Mouse (Mus musculus) stomach, embryonic 15.5 days (tissue): ENCODE measurements around the gene Klhl35. TPM values are rescaled to one million over a fixed set of nuclear protein-coding genes. Genes with fewer than 3 reads are reported as not detected.
A peak's percentile ranks its signal among the peaks of the same experiment; 100 is the strongest.

Experiments used
- ATAC-seq: fragments of 200-750 bp; cut with Nextera tagmentation; 2 replicates; pipeline ENCODE4 v1.8.0; 2017; ENCODE audit warnings: low read depth, moderate number of reproducible peaks, moderate TSS enrichment; ENCODE audit not compliant: insufficient read depth, low FRiP score
- H3K27ac ChIP-seq: fragments of 300-500 bp; sonication (generic); 2 replicates; pipeline ENCODE4 v1.5.1; 2015; ENCODE audit warnings: mild to moderate bottlenecking, inconsistent platforms
- H3K27me3 ChIP-seq: fragments of 300-500 bp; sonication (generic); replicated peaks from 2 replicates; pipeline ENCODE4 v1.6.1; 2015; ENCODE audit warnings: inconsistent platforms
- H3K36me3 ChIP-seq: fragments of 300-500 bp; sonication (generic); 2 replicates; pipeline ENCODE4 v1.6.1; 2015; ENCODE audit warnings: inconsistent platforms
- H3K4me1 ChIP-seq: fragments of 300-500 bp; sonication (generic); 2 replicates; pipeline ENCODE4 v1.6.1; 2015; ENCODE audit warnings: inconsistent platforms
- H3K4me2 ChIP-seq: fragments of 300-500 bp; sonication (generic); 2 replicates; pipeline ENCODE4 v1.6.1; 2015; ENCODE audit warnings: mild to moderate bottlenecking, inconsistent platforms
- H3K4me3 ChIP-seq: fragments of 300-500 bp; sonication (generic); replicated peaks from 2 replicates; pipeline ENCODE4 v1.5.1; 2015; ENCODE audit warnings: inconsistent platforms
- H3K9ac ChIP-seq: fragments of 300-500 bp; sonication (generic); 2 replicates; pipeline ENCODE4 v1.6.1; 2015; ENCODE audit warnings: inconsistent platforms
- H3K9me3 ChIP-seq: fragments of 300-500 bp; sonication (generic); 2 replicates; pipeline ENCODE4 v1.6.1; 2016; ENCODE audit warnings: inconsistent platforms
- WGBS: fragments of 180-500 bp; shearing (Covaris S2); methylation state at CpG from one replicate; pipeline ENCODE4 v1.1.7; 2015; 5-methylcytosine and 5-hydroxymethylcytosine counted together
- polyA plus RNA-seq: library from polyadenylated mRNA; unstranded; fragments of >200 nt; fragmentation: Nextera tagmentation; extraction: Ambion mirVana; gene quantifications from 2 replicates; pipeline ENCODE4 v1.2.1, GENCODE M21; 2015

Klhl35 gene
- polyA plus RNA-seq, 1 experiment from 2014 or later: 0.78 TPM

GRCm38 (mm10) chr7:99434672-99435250 is 31.0 kb upstream of the Klhl35 start:
- 49% methylated on average over 12 of the region's 12 CpGs for WGBS
- no peak for ATAC-seq
- Histone ChIP-seq H3K27me3 (no peaks in the 10 kb centered on the region), H3K4me3 (no peak overlapping the region), H3K9ac (no peak overlapping the region), H3K36me3 (no peaks in the 10 kb centered on the region), H3K9me3 (no peaks in the 10 kb centered on the region), H3K27ac (peak overlapping the region; percentile 31; the same call in 1 of the 2 replicates), H3K4me1 (peaks cover 9% of the 10 kb centered on the region; the same call in 1 of the 2 replicates), H3K4me2 (no peak overlapping the region)

- Histone ChIP-seq H3K9ac (no peak overlapping the region), H3K27ac (no peak overlapping the region), H3K36me3 (no peaks in the 10 kb centered on the region), H3K4me2 (no peak overlapping the region), H3K4me1 (peaks cover 18% of the 10 kb centered on the region), H3K27me3 (no peaks in the 10 kb centered on the region), H3K9me3 (no peaks in the 10 kb centered on the region), H3K4me3 (no peak overlapping the region)
- ATAC-seq: no peak
- 25% methylated on average over 4 of the region's 4 CpGs for WGBS
Measured at GRCm38 (mm10) chr7:99436530-99436929, 29.3 kb upstream of the Klhl35 start.

GRCm38 (mm10) chr7:99438881-99439280 is 26.9 kb upstream of the Klhl35 start:
- 63% methylated on average over 10 of the region's 10 CpGs for WGBS

GRCm38 (mm10) chr7:99441534-99442072 is 24.2 kb upstream of the Klhl35 start:
- 18% methylated on average over 6 of the region's 6 CpGs for WGBS
- H3K9me3 ChIP-seq: no peaks in the 10 kb centered on the region
- no peaks in the 10 kb centered on the region for H3K36me3 ChIP-seq
- H3K27me3 ChIP-seq: no peaks in the 10 kb centered on the region
- H3K9ac ChIP-seq: no peak overlapping the region
- H3K4me3 ChIP-seq: no peak overlapping the region
- peak overlapping the region; percentile 64 for H3K27ac ChIP-seq
- no peak overlapping the region for H3K4me2 ChIP-seq
- H3K4me1 ChIP-seq: peaks cover 18% of the 10 kb centered on the region
- ATAC-seq: peak; percentile 87

More at GRCm38 (mm10) chr7:99438881-99439280, 26.9 kb upstream of the Klhl35 start:
- Histone ChIP-seq H3K9ac (no peak overlapping the region), H3K9me3 (no peaks in the 10 kb centered on the region), H3K4me2 (no peak overlapping the region), H3K36me3 (no peaks in the 10 kb centered on the region), H3K27ac (no peak overlapping the region), H3K4me1 (peaks cover 26% of the 10 kb centered on the region), H3K27me3 (no peaks in the 10 kb centered on the region), H3K4me3 (no peak overlapping the region)
- no peak for ATAC-seq

GRCm38 (mm10) chr7:99443164-99443563 is 22.6 kb upstream of the Klhl35 start:
- Histone ChIP-seq H3K36me3 (no peaks in the 10 kb centered on the region), H3K4me1 (peaks cover 18% of the 10 kb centered on the region), H3K9me3 (no peaks in the 10 kb centered on the region), H3K27ac (no peak overlapping the region), H3K4me2 (no peak overlapping the region), H3K9ac (no peak overlapping the region), H3K4me3 (no peak overlapping the region), H3K27me3 (no peaks in the 10 kb centered on the region)
- WGBS: 69% methylated on average over 5 of the region's 5 CpGs
- no peak for ATAC-seq

- Histone ChIP-seq H3K27me3 (no peaks in the 10 kb centered on the region), H3K4me3 (no peak overlapping the region), H3K27ac (no peak overlapping the region), H3K36me3 (no peaks in the 10 kb centered on the region), H3K4me2 (no peak overlapping the region), H3K9ac (no peak overlapping the region), H3K9me3 (no peaks in the 10 kb centered on the region), H3K4me1 (peaks cover 18% of the 10 kb centered on the region)
- ATAC-seq: no peak
- 69% methylated on average over 6 of the region's 6 CpGs for WGBS
Measured at GRCm38 (mm10) chr7:99444012-99444411, 21.8 kb upstream of the Klhl35 start.

- Histone ChIP-seq H3K36me3 (no peaks in the 10 kb centered on the region), H3K4me1 (peaks cover 17% of the 10 kb centered on the region), H3K4me2 (no peak overlapping the region), H3K27ac (no peak overlapping the region), H3K4me3 (no peak overlapping the region), H3K9me3 (no peaks in the 10 kb centered on the region), H3K27me3 (no peaks in the 10 kb centered on the region), H3K9ac (no peak overlapping the region)
- WGBS: 89% methylated on average over 2 of the region's 2 CpGs
- ATAC-seq: no peak
Measured at GRCm38 (mm10) chr7:99445833-99446232, 20.0 kb upstream of the Klhl35 start.

GRCm38 (mm10) chr7:99447323-99447722 is 18.5 kb upstream of the Klhl35 start:
- Histone ChIP-seq H3K27me3 (no peaks in the 10 kb centered on the region), H3K27ac (no peak overlapping the region), H3K9ac (no peak overlapping the region), H3K4me2 (no peak overlapping the region), H3K9me3 (no peaks in the 10 kb centered on the region), H3K36me3 (no peaks in the 10 kb centered on the region), H3K4me3 (no peak overlapping the region), H3K4me1 (peaks cover 2% of the 10 kb centered on the region)
- WGBS: 76% methylated on average over 5 of the region's 5 CpGs
- no peak for ATAC-seq

GRCm38 (mm10) chr7:99448619-99449018 is 17.2 kb upstream of the Klhl35 start:
- H3K27ac ChIP-seq: no peak overlapping the region
- no peaks in the 10 kb centered on the region; the same call in 1 of the 2 replicates for H3K4me1 ChIP-seq
- no peak overlapping the region for H3K4me3 ChIP-seq
- no peaks in the 10 kb centered on the region for H3K9me3 ChIP-seq
- no peak overlapping the region for H3K4me2 ChIP-seq
- no peak overlapping the region for H3K9ac ChIP-seq
- no peak for ATAC-seq
- WGBS: 72% methylated on average over 5 of the region's 5 CpGs
- H3K27me3 ChIP-seq: no peaks in the 10 kb centered on the region
- no peaks in the 10 kb centered on the region for H3K36me3 ChIP-seq

GRCm38 (mm10) chr7:99449063-99449462 is 16.7 kb upstream of the Klhl35 start:
- 54% methylated on average over 8 of the region's 8 CpGs for WGBS
- no peak overlapping the region for H3K27ac ChIP-seq
- H3K27me3 ChIP-seq: no peaks in the 10 kb centered on the region
- H3K4me2 ChIP-seq: no peak overlapping the region
- H3K9me3 ChIP-seq: no peaks in the 10 kb centered on the region
- no peaks in the 10 kb centered on the region; the same call in 1 of the 2 replicates for H3K4me1 ChIP-seq
- H3K4me3 ChIP-seq: no peak overlapping the region
- no peak overlapping the region for H3K9ac ChIP-seq
- ATAC-seq: no peak
- H3K36me3 ChIP-seq: no peaks in the 10 kb centered on the region

GRCm38 (mm10) chr7:99449751-99450150 is 16.1 kb upstream of the Klhl35 start:
- no peak for ATAC-seq
- H3K4me3 ChIP-seq: no peak overlapping the region
- H3K9ac ChIP-seq: no peak overlapping the region
- H3K4me2 ChIP-seq: no peak overlapping the region
- no peaks in the 10 kb centered on the region for H3K27me3 ChIP-seq
- H3K27ac ChIP-seq: no peak overlapping the region
- no peaks in the 10 kb centered on the region for H3K36me3 ChIP-seq
- WGBS: 67% methylated on average over 3 of the region's 3 CpGs
- no peaks in the 10 kb centered on the region; the same call in 1 of the 2 replicates for H3K4me1 ChIP-seq
- H3K9me3 ChIP-seq: no peaks in the 10 kb centered on the region

- Histone ChIP-seq H3K9ac (no peak overlapping the region), H3K9me3 (no peaks in the 10 kb centered on the region), H3K36me3 (no peaks in the 10 kb centered on the region), H3K27ac (no peak overlapping the region), H3K4me2 (no peak overlapping the region), H3K4me1 (no peaks in the 10 kb centered on the region; the same call in 1 of the 2 replicates), H3K4me3 (no peak overlapping the region), H3K27me3 (no peaks in the 10 kb centered on the region)
- 0% methylated on average over 3 of the region's 3 CpGs for WGBS
- peak; percentile 20; the same call in 1 of the 2 replicates for ATAC-seq
Measured at GRCm38 (mm10) chr7:99450703-99451102, 15.1 kb upstream of the Klhl35 start.
